Mouse (Mus musculus) hindbrain, embryonic 10.5 days (tissue): ENCODE measurements around the gene St6galnac5. TPM values are rescaled to one million over a fixed set of nuclear protein-coding genes. Genes with fewer than 3 reads are reported as not detected.
A peak's percentile ranks its signal among the peaks of the same experiment; 100 is the strongest.

Source experiments
- DNase-seq: peaks from one replicate; pipeline ENCODE4 v3.0.0-alpha.2; 2017; ENCODE audit warnings: low spot score
- H3K27ac ChIP-seq: fragments of 300-500 bp; sonication (generic); 2 replicates; pipeline ENCODE4 v1.5.1; 2016; ENCODE audit warnings: mild to moderate bottlenecking, moderate library complexity
- H3K27me3 ChIP-seq: fragments of 300-500 bp; sonication (generic); 2 replicates; pipeline ENCODE4 v1.6.1; 2016; ENCODE audit warnings: mild to moderate bottlenecking; ENCODE audit not compliant: poor library complexity, insufficient read depth, severe bottlenecking
- H3K36me3 ChIP-seq: fragments of 300-500 bp; sonication (generic); 2 replicates; pipeline ENCODE4 v1.6.1; 2016; ENCODE audit warnings: mild to moderate bottlenecking, moderate library complexity
- H3K4me1 ChIP-seq: fragments of 300-500 bp; sonication (generic); replicated peaks from 2 replicates; pipeline ENCODE4 v1.6.1; 2016; ENCODE audit warnings: mild to moderate bottlenecking
- H3K4me3 ChIP-seq: fragments of 300-500 bp; sonication (generic); 2 replicates; pipeline ENCODE4 v1.5.1; 2016; ENCODE audit warnings: mild to moderate bottlenecking, moderate library complexity
- H3K9me3 ChIP-seq: fragments of 300-500 bp; sonication (generic); 2 replicates; pipeline ENCODE4 v1.6.1; 2016; ENCODE audit warnings: mild to moderate bottlenecking, moderate library complexity
- WGBS: fragments of 180-500 bp; shearing (Covaris S2); methylation state at CpG from one replicate; pipeline ENCODE4 v1.1.7; 2016; 5-methylcytosine and 5-hydroxymethylcytosine counted together
- polyA plus RNA-seq: library from polyadenylated mRNA; unstranded; fragments of >200 nt; fragmentation: Nextera tagmentation; extraction: Ambion mirVana; gene quantifications from 2 replicates; pipeline ENCODE4 v1.2.1, GENCODE M21; 2016

St6galnac5 gene
- polyA plus RNA-seq, 1 experiment from 2014 or later = 3.9 TPM

- Histone ChIP-seq H3K4me3 (no peak overlapping the region), H3K4me1 (peaks cover 23% of the 10 kb centered on the region), H3K27me3 (no peaks in the 10 kb centered on the region), H3K36me3 (no peaks in the 10 kb centered on the region), H3K9me3 (no peaks in the 10 kb centered on the region), H3K27ac (0 out of 2 replicates have a peak overlapping the region, but pooled peaks have one; percentile 42)
- peak; percentile 20 for DNase-seq
- 65% methylated on average over 12 of the region's 12 CpGs for WGBS
Measured at GRCm38 (mm10) chr3:152867654-152868525, 114.2 kb downstream of the St6galnac5 start.

- Histone ChIP-seq H3K9me3 (no peaks in the 10 kb centered on the region), H3K36me3 (no peaks in the 10 kb centered on the region), H3K27ac (peak overlapping the region; percentile 45), H3K4me3 (no peak overlapping the region), H3K27me3 (no peaks in the 10 kb centered on the region; the same call in 1 of the 2 replicates), H3K4me1 (peaks cover 21% of the 10 kb centered on the region)
- DNase-seq = no peak
- 84% methylated on average over 22 of the region's 22 CpGs for WGBS
Measured at GRCm38 (mm10) chr3:152866035-152866965, 115.7 kb downstream of the St6galnac5 start.

- no peaks in the 10 kb centered on the region for H3K9me3 ChIP-seq
- no peak for DNase-seq
- peaks cover 10% of the 10 kb centered on the region; the same call in 1 of the 2 replicates for H3K4me1 ChIP-seq
- WGBS = 65% methylated on average over 1 of the region's 1 CpGs
- no peak overlapping the region for H3K27ac ChIP-seq
- no peaks in the 10 kb centered on the region for H3K36me3 ChIP-seq
- no peaks in the 10 kb centered on the region; the same call in 1 of the 2 replicates for H3K27me3 ChIP-seq
- no peak overlapping the region for H3K4me3 ChIP-seq
Measured at GRCm38 (mm10) chr3:152861978-152862377, 120.1 kb downstream of the St6galnac5 start.

- peaks cover 7% of the 10 kb centered on the region; the same call in 1 of the 2 replicates for H3K4me1 ChIP-seq
- 84% methylated on average over 4 of the region's 4 CpGs for WGBS
- H3K9me3 ChIP-seq = no peaks in the 10 kb centered on the region
- no peaks in the 10 kb centered on the region for H3K36me3 ChIP-seq
- H3K27ac ChIP-seq = no peak overlapping the region
- no peaks in the 10 kb centered on the region; the same call in 1 of the 2 replicates for H3K27me3 ChIP-seq
- no peak for DNase-seq
- no peak overlapping the region for H3K4me3 ChIP-seq
Measured at GRCm38 (mm10) chr3:152861450-152861849, 120.6 kb downstream of the St6galnac5 start.

- 71% methylated on average over 10 of the region's 10 CpGs for WGBS
- H3K36me3 ChIP-seq = no peaks in the 10 kb centered on the region
- H3K27ac ChIP-seq = no peak overlapping the region
Measured at GRCm38 (mm10) chr3:152856095-152856494, 126.0 kb downstream of the St6galnac5 start.

GRCm38 (mm10) chr3:152855006-152855614 lies 126.9 kb downstream of the St6galnac5 start:
- no peaks in the 10 kb centered on the region for H3K36me3 ChIP-seq
- no peak for DNase-seq
- 71% methylated on average over 12 of the region's 12 CpGs for WGBS
- 0 out of 2 replicates have a peak overlapping the region, but pooled peaks have one; percentile 5 for H3K27ac ChIP-seq
- H3K9me3 ChIP-seq = no peaks in the 10 kb centered on the region
- H3K4me3 ChIP-seq = no peak overlapping the region
- peaks cover 15% of the 10 kb centered on the region for H3K4me1 ChIP-seq
- H3K27me3 ChIP-seq = no peaks in the 10 kb centered on the region

More at GRCm38 (mm10) chr3:152856095-152856494, 126.0 kb downstream of the St6galnac5 start:
- H3K4me1 ChIP-seq = peaks cover 15% of the 10 kb centered on the region
- no peaks in the 10 kb centered on the region for H3K27me3 ChIP-seq
- H3K4me3 ChIP-seq = no peak overlapping the region
- H3K9me3 ChIP-seq = no peaks in the 10 kb centered on the region
- no peak for DNase-seq

- Histone ChIP-seq H3K4me3 (no peak overlapping the region), H3K9me3 (no peaks in the 10 kb centered on the region), H3K27ac (no peak overlapping the region), H3K4me1 (0 out of 2 replicates have a peak, but pooled peaks cover 7% of the 10 kb centered on the region), H3K36me3 (no peaks in the 10 kb centered on the region), H3K27me3 (no peaks in the 10 kb centered on the region)
- DNase-seq = no peak
Measured at GRCm38 (mm10) chr3:152843925-152844324, 138.1 kb downstream of the St6galnac5 start.

GRCm38 (mm10) chr3:152842648-152843047 lies 139.4 kb downstream of the St6galnac5 start:
- Histone ChIP-seq H3K27ac (no peak overlapping the region), H3K4me1 (0 out of 2 replicates have a peak, but pooled peaks cover 7% of the 10 kb centered on the region), H3K9me3 (no peaks in the 10 kb centered on the region), H3K36me3 (no peaks in the 10 kb centered on the region), H3K27me3 (no peaks in the 10 kb centered on the region), H3K4me3 (no peak overlapping the region)
- 84% methylated on average over 3 of the region's 3 CpGs for whole genome bisulfite sequencing
- DNase-seq = no peak

- Histone ChIP-seq H3K27ac (0 out of 2 replicates have a peak overlapping the region, but pooled peaks have one; percentile 16), H3K36me3 (no peaks in the 10 kb centered on the region), H3K27me3 (no peaks in the 10 kb centered on the region), H3K4me1 (0 out of 2 replicates have a peak, but pooled peaks cover 5% of the 10 kb centered on the region), H3K9me3 (no peaks in the 10 kb centered on the region), H3K4me3 (no peak overlapping the region)
- WGBS = 87% methylated on average over 6 of the region's 6 CpGs
- DNase-seq = no peak
Measured at GRCm38 (mm10) chr3:152841264-152841663, 140.8 kb downstream of the St6galnac5 start.

- no peak overlapping the region for H3K4me3 ChIP-seq
- no peaks in the 10 kb centered on the region for H3K27me3 ChIP-seq
- no peaks in the 10 kb centered on the region for H3K4me1 ChIP-seq
- no peak for DNase-seq
- no peaks in the 10 kb centered on the region for H3K36me3 ChIP-seq
- no peak overlapping the region for H3K27ac ChIP-seq
- no peaks in the 10 kb centered on the region for H3K9me3 ChIP-seq
- WGBS = 91% methylated on average over 1 of the region's 1 CpGs
Measured at GRCm38 (mm10) chr3:152837938-152838337, 144.1 kb downstream of the St6galnac5 start.

GRCm38 (mm10) chr3:152837407-152837806 lies 144.6 kb downstream of the St6galnac5 start:
- Histone ChIP-seq H3K9me3 (no peaks in the 10 kb centered on the region), H3K4me3 (no peak overlapping the region)
- 68% methylated on average over 2 of the region's 2 CpGs for WGBS

GRCm38 (mm10) chr3:152832436-152832835 lies 149.6 kb downstream of the St6galnac5 start:
- H3K4me3 ChIP-seq = no peak overlapping the region
- no peak overlapping the region for H3K27ac ChIP-seq
- DNase-seq = no peak
- H3K36me3 ChIP-seq = no peaks in the 10 kb centered on the region
- H3K9me3 ChIP-seq = no peaks in the 10 kb centered on the region
- H3K4me1 ChIP-seq = peaks cover 9% of the 10 kb centered on the region; the same call in 1 of the 2 replicates
- no peaks in the 10 kb centered on the region for H3K27me3 ChIP-seq
- WGBS = 92% methylated on average over 4 of the region's 4 CpGs

More at GRCm38 (mm10) chr3:152837407-152837806, 144.6 kb downstream of the St6galnac5 start:
- Histone ChIP-seq H3K36me3 (no peaks in the 10 kb centered on the region), H3K4me1 (no peaks in the 10 kb centered on the region), H3K27ac (no peak overlapping the region), H3K27me3 (no peaks in the 10 kb centered on the region)
- DNase-seq = no peak
